Mouse (Mus musculus) stomach, postnatal 0 days (tissue): Measurements from ENCODE around the gene Celsr3. TPM values are rescaled to one million over a fixed set of nuclear protein-coding genes. Genes with fewer than 3 reads are reported as not detected.
A peak's percentile ranks its signal among the peaks of the same experiment; 100 is the strongest.

ENCODE experiments used
- ATAC-seq: fragments of 200-750 bp; cut with Nextera tagmentation; 2 replicates; pipeline ENCODE4 v1.8.0; 2017; ENCODE audit not compliant: low FRiP score, low TSS enrichment
- DNase-seq: peaks from one replicate; pipeline ENCODE4 v3.0.0-alpha.2; 2016; ENCODE audit warnings: low spot score
- H3K27ac ChIP-seq: fragments of 300-500 bp; sonication (generic); replicated peaks from 2 replicates; pipeline ENCODE4 v1.5.1; 2014; ENCODE audit warnings: mild to moderate bottlenecking, control low read depth
- H3K27me3 ChIP-seq: fragments of 300-500 bp; sonication (generic); 2 replicates; pipeline ENCODE4 v1.6.1; 2014; ENCODE audit warnings: low read length; ENCODE audit not compliant: control insufficient read depth, insufficient read depth
- H3K36me3 ChIP-seq: fragments of 300-500 bp; sonication (generic); 2 replicates; pipeline ENCODE4 v1.6.1; 2014; ENCODE audit warnings: low read length, mixed read lengths; ENCODE audit not compliant: control insufficient read depth, insufficient read depth
- H3K4me1 ChIP-seq: fragments of 300-500 bp; sonication (generic); replicated peaks from 2 replicates; pipeline ENCODE4 v1.6.1; 2014; ENCODE audit warnings: antibody characterized with exemption; ENCODE audit not compliant: control insufficient read depth, insufficient read depth
- H3K4me2 ChIP-seq: fragments of 300-500 bp; sonication (generic); replicated peaks from 2 replicates; pipeline ENCODE4 v1.6.1; 2014; ENCODE audit warnings: low read depth, mild to moderate bottlenecking, control low read depth, moderate library complexity
- H3K4me3 ChIP-seq: fragments of 300-500 bp; sonication (generic); 2 replicates; pipeline ENCODE4 v1.5.1; 2014; ENCODE audit warnings: low read depth, low read length, control low read depth
- H3K9ac ChIP-seq: fragments of 300-500 bp; sonication (generic); 2 replicates; pipeline ENCODE4 v1.6.1; 2014; ENCODE audit warnings: mild to moderate bottlenecking, low read length, control low read depth, mixed read lengths
- H3K9me3 ChIP-seq: fragments of 300-500 bp; sonication (generic); 2 replicates; pipeline ENCODE4 v1.6.1; 2016; ENCODE audit warnings: low read length; ENCODE audit not compliant: control insufficient read depth
- CTCF ChIP-seq: IDR thresholded peaks from 2 replicates; pipeline ENCODE4 v1.5.1; 2016; ENCODE audit warnings: antibody characterized with exemption, low read depth, mild to moderate bottlenecking, moderate library complexity
- EP300 ChIP-seq: optimal IDR thresholded peaks from 2 replicates; pipeline ENCODE3; 2016; ENCODE audit warnings: antibody characterized with exemption
- WGBS: fragments of 180-500 bp; shearing (Covaris S2); extraction: QIAGEN DNeasy Blood & Tissue Kit; methylation state at CpG from one replicate; pipeline ENCODE4 v1.1.7; 2014; 5-methylcytosine and 5-hydroxymethylcytosine counted together
- polyA plus RNA-seq: library from polyadenylated mRNA; unstranded; fragments of >200 nt; fragmentation: Nextera tagmentation; extraction: Ambion mirVana; gene quantifications from 2 replicates; pipeline ENCODE4 v1.2.1, GENCODE M21; 2015

Gene Celsr3
- polyA plus RNA-seq, 1 experiment from 2014 or later, result 0.15 TPM

DNA sequence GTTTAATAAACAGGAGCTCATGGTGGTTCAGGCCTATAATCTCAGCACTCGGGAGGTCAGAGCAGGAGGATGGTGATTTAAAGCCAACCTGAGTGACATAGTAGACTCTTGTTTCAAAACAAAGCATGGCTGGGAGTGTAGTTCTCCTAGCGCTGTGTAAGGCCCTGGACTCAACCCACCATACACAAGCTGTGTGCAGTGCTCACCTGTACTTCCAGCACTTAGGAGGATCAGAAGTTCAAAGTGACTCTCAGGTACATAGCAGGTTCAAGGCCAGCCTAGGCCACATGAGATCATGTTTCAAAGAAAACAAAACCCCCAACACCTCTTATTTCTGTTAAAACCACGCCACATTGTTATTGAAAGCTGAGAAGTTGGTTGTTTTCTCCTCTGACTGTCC is 37.4 kb upstream of the Celsr3 start:
- DNase-seq, result no peak
- no peaks in the 10 kb centered on the region; the same call in none of the 2 replicates for H3K4me1 ChIP-seq
- H3K4me2 ChIP-seq, result no peak overlapping the region
- H3K9ac ChIP-seq, result no peak overlapping the region
- WGBS, result 55% methylated on average over 3 of the region's 3 CpGs
- ATAC-seq, result no peak
- no peak for TF ChIP-seq CTCF
- TF ChIP-seq EP300, result no peak
- no peaks in the 10 kb centered on the region for H3K36me3 ChIP-seq
- H3K27me3 ChIP-seq, result no peaks in the 10 kb centered on the region
- H3K27ac ChIP-seq, result no peak overlapping the region
- no peaks in the 10 kb centered on the region for H3K9me3 ChIP-seq
- no peak overlapping the region for H3K4me3 ChIP-seq

DNA sequence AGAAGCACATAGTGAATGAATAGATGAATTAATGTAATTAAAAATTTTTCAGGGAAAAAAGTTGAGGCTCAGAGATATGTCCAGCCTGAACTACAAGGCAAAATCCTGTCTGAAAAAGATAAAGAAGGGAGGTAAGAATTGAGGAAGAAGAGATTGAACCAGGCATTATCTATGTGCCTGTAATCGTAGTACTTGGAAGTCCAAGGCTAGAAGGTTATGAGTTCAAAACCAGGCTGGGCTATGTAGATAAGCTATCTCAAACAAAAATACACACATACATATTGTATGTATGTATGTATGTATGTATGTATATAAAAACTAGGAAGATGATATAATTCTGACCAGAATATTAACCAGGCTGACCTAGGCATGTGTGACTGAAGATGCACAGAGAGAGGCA is 33.8 kb upstream of the Celsr3 start:
- no peak overlapping the region for H3K27ac ChIP-seq
- H3K9ac ChIP-seq, result no peak overlapping the region
- H3K4me1 ChIP-seq, result no peaks in the 10 kb centered on the region; the same call in 1 of the 2 replicates
- TF ChIP-seq CTCF (no peak), EP300 (no peak)
- no peak overlapping the region for H3K4me2 ChIP-seq
- DNase-seq (no peak), ATAC-seq (no peak)
- H3K4me3 ChIP-seq, result no peak overlapping the region
- H3K9me3 ChIP-seq, result no peaks in the 10 kb centered on the region
- 69% methylated on average over 1 of the region's 1 CpGs for WGBS
- 0 out of 2 replicates have a peak, but pooled peaks cover 2% of the 10 kb centered on the region for H3K36me3 ChIP-seq
- H3K27me3 ChIP-seq, result no peaks in the 10 kb centered on the region

- Histone ChIP-seq H3K27ac (no peak overlapping the region; the same call in 1 of the 2 replicates), H3K9ac (no peak overlapping the region), H3K27me3 (no peaks in the 10 kb centered on the region), H3K9me3 (no peaks in the 10 kb centered on the region), H3K4me1 (no peaks in the 10 kb centered on the region; the same call in 1 of the 2 replicates), H3K36me3 (peaks cover 6% of the 10 kb centered on the region; the same call in 1 of the 2 replicates), H3K4me2 (no peak overlapping the region), H3K4me3 (no peak overlapping the region)
- 46% methylated on average over 3 of the region's 3 CpGs for WGBS
- DNase-seq, result no peak
- TF ChIP-seq CTCF, result no peak
- no peak for TF ChIP-seq EP300
- ATAC-seq, result no peak
Measured at GRCm38 (mm10) chr9:108792730-108793129, 33.4 kb upstream of the Celsr3 start.

GRCm38 (mm10) chr9:108795281-108795680 is 30.8 kb upstream of the Celsr3 start:
- WGBS, result 46% methylated on average over 2 of the region's 2 CpGs
- Histone ChIP-seq H3K27me3 (no peaks in the 10 kb centered on the region), H3K27ac (peak overlapping the region; percentile 56; the same call in 1 of the 2 replicates), H3K4me2 (no peak overlapping the region), H3K4me1 (no peaks in the 10 kb centered on the region; the same call in 1 of the 2 replicates), H3K36me3 (peaks cover 14% of the 10 kb centered on the region), H3K9me3 (no peaks in the 10 kb centered on the region), H3K9ac (no peak overlapping the region), H3K4me3 (no peak overlapping the region)
- ATAC-seq (no peak), DNase-seq (no peak)
- TF ChIP-seq CTCF (no peak), EP300 (no peak)

DNA sequence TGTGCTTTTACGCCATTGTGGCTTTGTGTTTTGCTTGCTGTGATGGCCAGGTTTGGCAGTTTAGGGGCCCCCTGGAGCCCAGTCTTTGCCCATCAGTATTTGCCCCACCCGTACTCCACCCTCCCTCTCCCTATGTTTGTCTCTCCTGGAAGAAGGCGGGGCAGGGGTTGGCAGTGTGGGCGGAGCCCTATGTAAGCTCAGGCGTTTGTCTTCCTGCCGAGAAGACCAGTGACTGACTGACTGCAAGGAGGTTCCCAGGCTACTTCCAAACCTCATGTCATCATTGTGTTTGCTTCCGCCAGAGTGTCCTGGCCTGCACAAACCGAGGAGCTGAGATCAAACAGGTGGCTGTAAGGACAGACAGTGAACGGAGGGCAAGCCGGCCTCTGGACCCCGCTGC is 30.4 kb upstream of the Celsr3 start:
- DNase-seq (peak; percentile 83), ATAC-seq (peak; percentile 90)
- peak overlapping the region; percentile 35 for H3K4me3 ChIP-seq

DNA sequence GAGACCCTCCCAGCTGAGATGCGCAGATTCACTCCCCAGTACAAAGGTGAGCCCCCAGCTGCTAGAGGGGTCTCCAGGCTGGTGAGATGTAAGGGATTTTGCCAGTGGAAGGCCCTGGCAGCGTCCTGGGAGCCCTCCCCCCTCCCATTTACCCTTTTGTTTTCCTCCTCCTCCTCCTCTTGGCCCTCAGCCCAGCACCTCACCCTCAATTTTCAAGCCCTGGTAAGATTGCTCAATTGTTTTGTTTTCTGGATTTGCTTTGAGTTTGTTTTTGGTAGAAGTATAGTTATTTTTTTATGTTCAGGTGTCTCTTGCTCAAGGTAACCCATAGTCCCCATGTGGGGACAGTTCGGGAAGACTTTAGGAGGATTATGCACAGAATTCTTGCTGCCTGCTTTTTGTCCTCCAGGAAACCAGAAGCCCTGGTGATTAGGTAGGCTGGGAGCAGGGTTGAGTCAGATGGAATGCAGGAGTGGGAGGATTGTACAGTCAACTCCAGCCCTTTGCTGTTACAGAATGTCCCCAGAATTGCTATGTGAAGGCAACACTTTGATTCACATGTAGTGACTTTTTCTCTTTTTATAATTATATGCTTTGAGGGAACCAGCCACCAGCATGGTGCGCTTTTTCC is 29.7 kb upstream of the Celsr3 start:
- H3K4me2 ChIP-seq, result peak overlapping the region; percentile 51
- peak overlapping the region; percentile 55 for H3K9ac ChIP-seq
- H3K27me3 ChIP-seq, result no peaks in the 10 kb centered on the region
- no peaks in the 10 kb centered on the region for H3K9me3 ChIP-seq
- DNase-seq (peak; percentile 54), ATAC-seq (peak; percentile 50)
- H3K27ac ChIP-seq, result peak overlapping the region; percentile 89
- peaks cover 17% of the 10 kb centered on the region for H3K36me3 ChIP-seq
- no peak for TF ChIP-seq EP300
- no peak for TF ChIP-seq CTCF
- WGBS, result 64% methylated on average over 4 of the region's 4 CpGs
- H3K4me1 ChIP-seq, result no peaks in the 10 kb centered on the region; the same call in 1 of the 2 replicates
- peak overlapping the region; percentile 35 for H3K4me3 ChIP-seq

More for the DNA sequence above, 30.4 kb upstream of the Celsr3 start:
- Histone ChIP-seq H3K9me3 (no peaks in the 10 kb centered on the region), H3K4me1 (no peaks in the 10 kb centered on the region; the same call in 1 of the 2 replicates), H3K4me2 (peak overlapping the region; percentile 51), H3K36me3 (peaks cover 14% of the 10 kb centered on the region), H3K27me3 (no peaks in the 10 kb centered on the region), H3K9ac (peak overlapping the region; percentile 55), H3K27ac (peak overlapping the region; percentile 89)
- TF ChIP-seq EP300, result no peak
- no peak for TF ChIP-seq CTCF
- 31% methylated on average over 11 of the region's 11 CpGs for WGBS
